Mouse (Mus musculus): ENCODE data around the gene Dspp. TPM values are rescaled to one million over a fixed set of nuclear protein-coding genes. Genes with fewer than 3 reads are reported as not detected.

Dspp gene
- total and polyA plus RNA-seq, 3 experiments: 0.11 TPM; not detected in 2

DNA sequence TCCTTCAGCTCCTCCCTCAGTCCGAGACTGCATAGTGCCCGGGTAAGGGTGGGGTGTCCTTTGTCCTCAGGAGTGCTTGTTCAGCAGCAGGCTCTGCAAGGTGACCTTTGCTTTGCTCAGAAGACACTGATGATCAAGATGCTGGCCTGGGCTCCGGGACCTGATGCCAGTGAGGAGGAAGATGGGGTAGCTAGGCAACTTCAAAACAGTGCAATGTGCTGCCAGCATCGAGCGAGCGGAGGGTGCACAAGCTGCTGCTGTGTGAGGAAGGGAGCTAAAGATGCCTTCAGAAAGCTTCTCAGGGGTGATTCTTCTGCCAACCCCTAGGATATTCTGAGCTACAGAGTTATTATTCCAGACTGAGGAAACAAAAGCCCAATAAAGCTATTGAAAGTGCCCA lies 2.6 kb downstream of the Dspp start:
- no peak for TF ChIP-seq POLR2AphosphoS5 (IDR thresholded peaks at IDR 0.05; ENCODE audit: insufficient replicate concordance, low read depth, low read length)
- no peak for TF ChIP-seq GATA2 (IDR thresholded peaks at IDR 0.05; ENCODE audit: borderline replicate concordance, low read depth, low read length)
- no peak for TF ChIP-seq CTCF (IDR thresholded peaks at IDR 0.05; ENCODE audit: low read depth, low read length)
- no peak for TF ChIP-seq GATA1 (IDR thresholded peaks at IDR 0.05; ENCODE audit: borderline replicate concordance, low read length)
- no peak for TF ChIP-seq TAL1 (conservative IDR thresholded peaks at IDR 0.05; ENCODE audit: low read depth, low read length)
- no peak for ATAC-seq (ENCODE audit: extremely low read depth, insufficient number of reproducible peaks, low FRiP score, poor library complexity, severe bottlenecking)

DNA sequence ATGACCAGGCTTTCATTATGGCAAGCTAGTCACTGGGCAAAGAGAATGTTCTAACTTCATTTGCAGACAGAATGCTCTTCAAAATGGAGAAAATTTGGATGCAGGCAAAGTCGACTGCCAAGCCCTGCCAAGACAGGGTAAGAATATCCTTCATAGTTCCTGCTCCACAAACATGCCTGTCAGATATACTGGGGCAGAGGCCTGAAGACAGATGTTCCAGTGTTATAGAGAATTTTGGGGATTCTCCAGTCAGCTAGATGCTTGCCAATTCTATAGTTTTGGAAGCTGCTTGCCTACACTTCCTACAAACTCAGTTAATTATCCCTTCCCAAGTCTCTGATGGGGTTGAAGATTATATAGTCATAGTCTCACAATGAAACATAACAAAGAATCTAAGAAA lies 13.2 kb downstream of the Dspp start:
- no peak for DNase-seq (ENCODE audit: low spot score)
- H3K27me3 ChIP-seq (ENCODE audit: insufficient read depth, low read length): no peaks in the 10 kb centered on the region
- TF ChIP-seq CTCF (IDR thresholded peaks at IDR 0.05; ENCODE audit: low read depth, low read length) (no peak), POLR2AphosphoS5 (IDR thresholded peaks at IDR 0.05; ENCODE audit: insufficient replicate concordance, low read depth, low read length) (no peak), TAL1 (conservative IDR thresholded peaks at IDR 0.05; ENCODE audit: low read depth, low read length) (no peak), GATA2 (IDR thresholded peaks at IDR 0.05; ENCODE audit: borderline replicate concordance, low read depth, low read length) (no peak), GATA1 (IDR thresholded peaks at IDR 0.05; ENCODE audit: borderline replicate concordance, low read length) (no peak)
- no peak overlapping the region for H3K4me3 ChIP-seq (ENCODE audit: low read depth, low read length)
- no peaks in the 10 kb centered on the region for H3K4me1 ChIP-seq (ENCODE audit: insufficient read depth, low read depth, low read length)
- H3K36me3 ChIP-seq (replicated peaks): no peaks in the 10 kb centered on the region
- ATAC-seq (ENCODE audit: extremely low read depth, insufficient number of reproducible peaks, low FRiP score, poor library complexity, severe bottlenecking): no peak
- H3K9me3 ChIP-seq (replicated peaks): peaks cover 41% of the 10 kb centered on the region

More for the DNA sequence above, 2.6 kb downstream of the Dspp start:
- Histone ChIP-seq H3K4me1 (ENCODE audit: insufficient read depth, low read depth, low read length) (no peaks in the 10 kb centered on the region), H3K27me3 (ENCODE audit: insufficient read depth, low read length) (no peaks in the 10 kb centered on the region), H3K36me3 (replicated peaks) (no peaks in the 10 kb centered on the region), H3K9me3 (replicated peaks) (peaks cover 30% of the 10 kb centered on the region), H3K4me3 (ENCODE audit: low read depth, low read length) (no peak overlapping the region)
- DNase-seq (ENCODE audit: low spot score): no peak

GRCm38 (mm10) chr5:104187281-104187680 lies 16.8 kb downstream of the Dspp start:
- no peaks in the 10 kb centered on the region for H3K27me3 ChIP-seq (ENCODE audit: insufficient read depth, low read length)
- no peaks in the 10 kb centered on the region for H3K36me3 ChIP-seq (replicated peaks)
- no peak overlapping the region for H3K4me3 ChIP-seq (ENCODE audit: low read depth, low read length)
- no peak for TF ChIP-seq TAL1 (conservative IDR thresholded peaks at IDR 0.05; ENCODE audit: low read depth, low read length)
- TF ChIP-seq POLR2AphosphoS5 (IDR thresholded peaks at IDR 0.05; ENCODE audit: insufficient replicate concordance, low read depth, low read length): no peak
- TF ChIP-seq GATA2 (IDR thresholded peaks at IDR 0.05; ENCODE audit: borderline replicate concordance, low read depth, low read length): no peak
- TF ChIP-seq CTCF (IDR thresholded peaks at IDR 0.05; ENCODE audit: low read depth, low read length): no peak
- TF ChIP-seq GATA1 (IDR thresholded peaks at IDR 0.05; ENCODE audit: borderline replicate concordance, low read length): no peak
- peaks cover 27% of the 10 kb centered on the region for H3K9me3 ChIP-seq (replicated peaks)
- no peaks in the 10 kb centered on the region for H3K4me1 ChIP-seq (ENCODE audit: insufficient read depth, low read depth, low read length)
- DNase-seq (ENCODE audit: low spot score) (no peak), ATAC-seq (ENCODE audit: extremely low read depth, insufficient number of reproducible peaks, low FRiP score, poor library complexity, severe bottlenecking) (no peak)

DNA sequence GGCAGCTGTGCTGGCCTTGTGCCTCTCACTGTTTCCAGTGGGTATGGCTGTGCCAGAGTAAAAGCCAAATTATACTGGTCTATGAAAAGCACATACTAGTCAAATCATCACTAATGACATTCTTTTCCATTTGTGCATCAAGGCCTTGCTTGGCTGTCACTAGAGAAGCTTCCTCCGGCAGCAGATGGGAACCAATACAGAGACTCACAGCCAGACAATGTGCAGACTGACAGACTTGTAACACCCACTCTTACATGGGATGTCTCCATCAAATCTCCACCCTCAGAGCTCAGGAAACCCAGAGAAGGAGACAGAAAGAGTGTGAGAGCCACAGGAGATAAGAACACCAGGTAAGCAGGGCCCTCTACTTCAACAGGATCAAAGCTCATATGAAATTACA lies 24.6 kb downstream of the Dspp start:
- no peak for DNase-seq (ENCODE audit: low spot score)
- TF ChIP-seq CTCF (IDR thresholded peaks at IDR 0.05; ENCODE audit: low read depth, low read length) (no peak), GATA1 (IDR thresholded peaks at IDR 0.05; ENCODE audit: borderline replicate concordance, low read length) (no peak), POLR2AphosphoS5 (IDR thresholded peaks at IDR 0.05; ENCODE audit: insufficient replicate concordance, low read depth, low read length) (no peak), TAL1 (conservative IDR thresholded peaks at IDR 0.05; ENCODE audit: low read depth, low read length) (no peak), GATA2 (IDR thresholded peaks at IDR 0.05; ENCODE audit: borderline replicate concordance, low read depth, low read length) (no peak)
- H3K4me1 ChIP-seq (ENCODE audit: insufficient read depth, low read depth, low read length): no peaks in the 10 kb centered on the region
- no peak overlapping the region for H3K4me3 ChIP-seq (ENCODE audit: low read depth, low read length)
- ATAC-seq (ENCODE audit: extremely low read depth, insufficient number of reproducible peaks, low FRiP score, poor library complexity, severe bottlenecking): no peak
- H3K27me3 ChIP-seq (ENCODE audit: insufficient read depth, low read length): no peaks in the 10 kb centered on the region
- H3K9me3 ChIP-seq (replicated peaks): peaks cover 28% of the 10 kb centered on the region
- H3K36me3 ChIP-seq (replicated peaks): no peaks in the 10 kb centered on the region

DNA sequence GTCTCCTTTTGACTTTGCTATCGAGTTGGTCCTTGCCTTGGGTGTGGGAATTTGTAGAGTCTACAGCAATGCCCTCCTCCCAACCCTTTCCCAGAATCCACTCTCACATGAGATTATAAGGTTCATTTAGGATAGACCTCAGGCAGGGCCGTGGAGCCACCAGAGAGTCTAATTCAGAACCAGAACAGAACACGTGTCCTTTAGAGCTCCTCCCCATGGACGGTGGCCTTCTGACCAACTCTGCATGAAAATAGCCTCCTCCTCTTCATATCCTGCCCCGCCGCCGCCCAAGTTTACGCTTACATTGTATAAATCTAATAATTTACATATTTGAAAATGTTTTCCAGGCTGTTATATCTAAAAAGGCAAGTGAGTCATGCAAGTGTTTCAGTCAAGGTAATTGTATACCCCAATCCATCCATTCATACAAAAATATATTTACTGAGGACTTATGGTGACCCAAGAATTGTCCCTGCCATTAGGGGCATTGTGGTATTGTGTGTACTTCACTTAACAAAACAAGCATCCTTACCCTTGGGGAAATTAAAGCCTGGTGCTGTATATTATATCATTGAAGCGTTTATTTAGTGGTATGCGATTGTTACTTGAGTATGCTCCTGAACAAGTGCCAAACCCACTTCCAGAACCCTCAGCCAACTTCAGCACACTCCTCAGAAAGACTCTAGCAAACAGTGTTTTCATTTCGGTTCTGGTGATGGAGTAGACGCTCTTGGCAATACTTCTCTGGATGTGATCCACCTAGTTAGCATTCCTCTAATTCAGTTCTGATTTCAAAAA lies 30.8 kb downstream of the Dspp start:
- DNase-seq (ENCODE audit: low spot score) (no peak), ATAC-seq (ENCODE audit: extremely low read depth, insufficient number of reproducible peaks, low FRiP score, poor library complexity, severe bottlenecking) (no peak)
- TF ChIP-seq GATA1 (IDR thresholded peaks at IDR 0.05; ENCODE audit: borderline replicate concordance, low read length) (no peak), CTCF (IDR thresholded peaks at IDR 0.05; ENCODE audit: low read depth, low read length) (no peak), GATA2 (IDR thresholded peaks at IDR 0.05; ENCODE audit: borderline replicate concordance, low read depth, low read length) (no peak), TAL1 (conservative IDR thresholded peaks at IDR 0.05; ENCODE audit: low read depth, low read length) (no peak), POLR2AphosphoS5 (IDR thresholded peaks at IDR 0.05; ENCODE audit: insufficient replicate concordance, low read depth, low read length) (no peak)
- H3K36me3 ChIP-seq (replicated peaks): no peaks in the 10 kb centered on the region
- no peaks in the 10 kb centered on the region for H3K4me1 ChIP-seq (ENCODE audit: insufficient read depth, low read depth, low read length)
- no peak overlapping the region for H3K4me3 ChIP-seq (ENCODE audit: low read depth, low read length)
- peaks cover 28% of the 10 kb centered on the region for H3K9me3 ChIP-seq (replicated peaks)
- H3K27me3 ChIP-seq (ENCODE audit: insufficient read depth, low read length): no peaks in the 10 kb centered on the region

DNA sequence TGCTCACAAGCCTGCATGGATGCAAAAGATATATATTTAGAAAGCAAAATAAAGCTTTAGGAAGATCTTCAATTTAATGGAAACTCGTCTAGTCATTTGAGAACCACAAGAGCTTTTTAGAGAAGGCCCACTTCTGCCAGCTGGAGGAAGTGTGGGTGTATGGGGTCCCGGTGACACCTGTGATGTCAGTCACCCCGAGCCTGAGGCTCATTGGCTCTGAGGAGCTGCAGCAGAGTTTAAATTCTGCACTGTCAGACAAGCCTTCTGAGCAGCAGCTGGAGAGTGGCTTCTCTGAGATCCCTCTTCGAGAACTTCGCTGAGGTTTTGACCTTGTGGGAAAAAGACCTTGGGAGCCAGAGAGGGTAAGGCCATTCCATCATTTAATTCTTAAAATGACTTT lies 31.8 kb downstream of the Dspp start, which contains the start of gene Dmp1:
Gene Dmp1 (plus strand): TSS at position 263 of the 400 bp plus-strand sequence.
- DNase-seq (ENCODE audit: low spot score) (no peak), ATAC-seq (ENCODE audit: extremely low read depth, insufficient number of reproducible peaks, low FRiP score, poor library complexity, severe bottlenecking) (no peak)
- no peak for TF ChIP-seq CTCF (IDR thresholded peaks at IDR 0.05; ENCODE audit: low read depth, low read length)
- no peak for TF ChIP-seq GATA2 (IDR thresholded peaks at IDR 0.05; ENCODE audit: borderline replicate concordance, low read depth, low read length)
- no peak for TF ChIP-seq GATA1 (IDR thresholded peaks at IDR 0.05; ENCODE audit: borderline replicate concordance, low read length)
- TF ChIP-seq POLR2AphosphoS5 (IDR thresholded peaks at IDR 0.05; ENCODE audit: insufficient replicate concordance, low read depth, low read length): no peak
- no peak for TF ChIP-seq TAL1 (conservative IDR thresholded peaks at IDR 0.05; ENCODE audit: low read depth, low read length)
- Histone ChIP-seq H3K27me3 (ENCODE audit: insufficient read depth, low read length) (no peaks in the 10 kb centered on the region), H3K9me3 (replicated peaks) (peaks cover 25% of the 10 kb centered on the region), H3K36me3 (replicated peaks) (no peaks in the 10 kb centered on the region), H3K4me1 (ENCODE audit: insufficient read depth, low read depth, low read length) (no peaks in the 10 kb centered on the region), H3K4me3 (ENCODE audit: low read depth, low read length) (no peak within 1 kb of the TSS)
